In genomic region chr19:7382903-7383865, GRCm38 (mm10) we compare ENCODE assay signal across 8 mouse cellular contexts. TPM values are rescaled to one million over a fixed set of nuclear protein-coding genes. Genes with fewer than 3 reads are reported as not detected.
DNase-seq lines count a peak whose midpoint lies in the region; ATAC-seq and TF ChIP-seq lines count a peak whose summit lies in the region.

TSS of gene Spindoc (minus strand) at chr19:7382994.

- peak; percentile 95 for DNase-seq in MEL (ENCODE audit: low read depth, low spot score)
- DNase-seq in cerebellum, adult 2 months: peak; percentile 98 to 100
- DNase-seq in forebrain, postnatal 0 days: peak; percentile 96
- DNase-seq in heart, postnatal 4 days: peak; percentile 100
- peak; percentile 95 to 98 for DNase-seq in layer of hippocampus, adult 8-10 months (ENCODE audit: low spot score in 2 of 2)
- peak; percentile 96 for DNase-seq in ovary, adult 18-20 months (ENCODE audit: low spot score)
- DNase-seq in thymus, postnatal 0 days (ENCODE audit: low spot score): peak; percentile 91

- peak; percentile 97 for ATAC-seq in forebrain, postnatal 0 days
- peak; percentile 99 for ATAC-seq in lung, embryonic 15.5 days (ENCODE audit: borderline replicate concordance, extremely low read depth, low FRiP score, low TSS enrichment)

- peak within 1 kb of the TSS; percentile 34 for H3K27ac ChIP-seq in MEL (ENCODE audit: control insufficient read depth, low read depth, low read length)
- H3K27ac ChIP-seq in cerebellum, adult 2 months (ENCODE audit: insufficient read depth, low read length): peak within 1 kb of the TSS; percentile 85
- peak within 1 kb of the TSS; percentile 87 for H3K27ac ChIP-seq in forebrain, postnatal 0 days (ENCODE audit: low read depth, low read length)
- peak within 1 kb of the TSS; percentile 91 for H3K27ac ChIP-seq in lung, embryonic 15.5 days

- H3K4me3 ChIP-seq in MEL (ENCODE audit: control insufficient read depth in 1 of 2, insufficient read depth in 1 of 2, low read depth in 2 of 2, low read length in 2 of 2): peak within 1 kb of the TSS; percentile 90 to 97
- H3K4me3 ChIP-seq in cerebellum, adult 2 months (replicated peaks; ENCODE audit: insufficient read depth, low read depth, low read length): peak within 1 kb of the TSS; percentile 93
- H3K4me3 ChIP-seq in forebrain, postnatal 0 days (ENCODE audit: low read depth, low read length): peak within 1 kb of the TSS; percentile 98
- peak within 1 kb of the TSS; percentile 71 for H3K4me3 ChIP-seq in lung, embryonic 15.5 days

- no peaks in the 10 kb centered on the region for H3K9me3 ChIP-seq in MEL (replicated peaks; ENCODE audit: insufficient read depth, low read length)
- 0 out of 2 replicates have a peak, but pooled peaks cover 4% of the 10 kb centered on the region for H3K9me3 ChIP-seq in forebrain, postnatal 0 days (ENCODE audit: low read length)
- no peaks in the 10 kb centered on the region for H3K9me3 ChIP-seq in lung, embryonic 15.5 days

- no peak for TF ChIP-seq EP300 in MEL (IDR thresholded peaks at IDR 0.05; ENCODE audit: low read depth in 1 of 2, low read length in 2 of 2)

- H3K27me3 ChIP-seq in MEL (ENCODE audit: control insufficient read depth in 1 of 2, insufficient read depth in 2 of 2, low read length in 2 of 2): no peaks in the 10 kb centered on the region
- H3K27me3 ChIP-seq in cerebellum, adult 2 months (ENCODE audit: control insufficient read depth, insufficient read depth, low read length): no peaks in the 10 kb centered on the region
- H3K27me3 ChIP-seq in forebrain, postnatal 0 days (ENCODE audit: insufficient read depth, low read length): no peaks in the 10 kb centered on the region
- H3K27me3 ChIP-seq in lung, embryonic 15.5 days: no peaks in the 10 kb centered on the region

- H3K9ac ChIP-seq in MEL (ENCODE audit: control insufficient read depth, low read depth, low read length, poor library complexity, severe bottlenecking): peak within 1 kb of the TSS; percentile 87
- H3K9ac ChIP-seq in forebrain, postnatal 0 days: peak within 1 kb of the TSS; percentile 93
- H3K9ac ChIP-seq in lung, embryonic 15.5 days: peak within 1 kb of the TSS; percentile 86

- peak within 1 kb of the TSS; percentile 77 for H3K4me2 ChIP-seq in forebrain, postnatal 0 days (ENCODE audit: low read depth)
- peak within 1 kb of the TSS; percentile 84 for H3K4me2 ChIP-seq in lung, embryonic 15.5 days

- H3K79me2 ChIP-seq in MEL (ENCODE audit: control insufficient read depth, insufficient read depth, low read length, poor library complexity): peaks cover 17% of the 10 kb centered on the region

- peaks cover 0 to 18% of the 10 kb centered on the region in 2 experiments; a peak in 2 of 4 replicates for H3K36me3 ChIP-seq in MEL (ENCODE audit: control insufficient read depth in 1 of 2, insufficient read depth in 2 of 2, low read length in 2 of 2)
- no peaks in the 10 kb centered on the region for H3K36me3 ChIP-seq in forebrain, postnatal 0 days (ENCODE audit: insufficient read depth)
- H3K36me3 ChIP-seq in lung, embryonic 15.5 days: no peaks in the 10 kb centered on the region

- no peak for TF ChIP-seq RAD21 in MEL (IDR thresholded peaks at IDR 0.05; ENCODE audit: low read depth, low read length)

- WGBS in cerebellum, adult 2 months: under 1% methylated on average over 52 of the region's 52 CpGs
- 1% methylated on average over 52 of the region's 52 CpGs for WGBS in forebrain, postnatal 0 days
- 1% methylated on average over 48 of the region's 52 CpGs for WGBS in lung, embryonic 15.5 days

- peak; percentile 74 to 87 for TF ChIP-seq POLR2A in MEL (IDR thresholded peaks at IDR 0.05; ENCODE audit: control insufficient read depth in 1 of 2, insufficient read depth in 1 of 2, low read depth in 1 of 2, low read length in 2 of 2, poor library complexity in 1 of 2)
- TF ChIP-seq POLR2A in cerebellum, adult 2 months (IDR thresholded peaks at IDR 0.05; ENCODE audit: borderline replicate concordance, insufficient read depth, low read length): peak; percentile 50; the same call in 1 of the 2 replicates

- TF ChIP-seq CTCF in MEL (IDR thresholded peaks at IDR 0.05 in 2 of 3, conservative IDR thresholded peaks at IDR 0.05 in 1 of 3; ENCODE audit: control insufficient read depth in 1 of 3, insufficient read depth in 1 of 3, low read depth in 2 of 3, low read length in 3 of 3, poor library complexity in 1 of 3, severe bottlenecking in 1 of 3): no peak
- no peak for TF ChIP-seq CTCF in cerebellum, adult 2 months (IDR thresholded peaks at IDR 0.05; ENCODE audit: borderline replicate concordance, insufficient read depth, low read depth, low read length)
- no peak for TF ChIP-seq CTCF in forebrain, postnatal 0 days (IDR thresholded peaks at IDR 0.05; ENCODE audit: low read depth)

- peaks cover 4 to 6% of the 10 kb centered on the region in 2 experiments for H3K4me1 ChIP-seq in MEL (ENCODE audit: control insufficient read depth in 1 of 2, insufficient read depth in 2 of 2, low read length in 2 of 2)
- H3K4me1 ChIP-seq in cerebellum, adult 2 months (ENCODE audit: control insufficient read depth, insufficient read depth, low read length): no peaks in the 10 kb centered on the region; the same call in 1 of the 2 replicates
- H3K4me1 ChIP-seq in forebrain, postnatal 0 days (ENCODE audit: insufficient read depth): peaks cover 21% of the 10 kb centered on the region
- peaks cover 25% of the 10 kb centered on the region for H3K4me1 ChIP-seq in lung, embryonic 15.5 days

TF ChIP-seq in MEL, 35 proteins besides CTCF, POLR2A, EP300 and RAD21 (continues in another document):
- TF ChIP-seq RCOR1 (IDR thresholded peaks at IDR 0.05; ENCODE audit: low read depth, low read length): no peak
- no peak for TF ChIP-seq CHD2 (IDR thresholded peaks at IDR 0.05; ENCODE audit: low read length)
- no peak for TF ChIP-seq ZNF384 (IDR thresholded peaks at IDR 0.05; ENCODE audit: low read depth, low read length)
- peak; percentile 91 for TF ChIP-seq TBP (IDR thresholded peaks at IDR 0.05; ENCODE audit: low read depth, low read length)
- no peak for TF ChIP-seq UBTF (IDR thresholded peaks at IDR 0.05; ENCODE audit: borderline replicate concordance, insufficient read depth, low read depth, low read length)
- no peak for TF ChIP-seq JUND (IDR thresholded peaks at IDR 0.05; ENCODE audit: low read depth, low read length)
- TF ChIP-seq MAX (IDR thresholded peaks at IDR 0.05; ENCODE audit: low read length): no peak
- no peak for TF ChIP-seq MYC (IDR thresholded peaks at IDR 0.05; ENCODE audit: low read depth, low read length)
- TF ChIP-seq SMC3 (IDR thresholded peaks at IDR 0.05; ENCODE audit: low read depth, low read length): no peak
- TF ChIP-seq ZKSCAN1 (IDR thresholded peaks at IDR 0.05; ENCODE audit: low read depth, low read length): no peak
- TF ChIP-seq ZC3H11A (IDR thresholded peaks at IDR 0.05; ENCODE audit: low read depth, low read length): no peak
- no peak for TF ChIP-seq MEF2A (IDR thresholded peaks at IDR 0.05; ENCODE audit: extremely low read depth, insufficient replicate concordance, low read depth, low read length, poor library complexity, severe bottlenecking)
- no peak for TF ChIP-seq E2F4 (IDR thresholded peaks at IDR 0.05; ENCODE audit: borderline replicate concordance, low read depth, low read length)
- peak; percentile 49; the same call in 1 of the 2 replicates for TF ChIP-seq MXI1 (IDR thresholded peaks at IDR 0.05; ENCODE audit: low read depth, low read length)
- TF ChIP-seq ETS1 (IDR thresholded peaks at IDR 0.05; ENCODE audit: low read depth, low read length): 0 out of 2 replicates have a peak, but pooled peaks have one; percentile 6
- peak; percentile 32; the same call in 1 of the 2 replicates for TF ChIP-seq BHLHE40 (IDR thresholded peaks at IDR 0.05; ENCODE audit: borderline replicate concordance, low read depth, low read length)
- TF ChIP-seq MYB (IDR thresholded peaks at IDR 0.05; ENCODE audit: low read depth, low read length): no peak
- TF ChIP-seq NELFE (IDR thresholded peaks at IDR 0.05; ENCODE audit: low read depth, low read length): peak; percentile 82
- peak; percentile 90 for TF ChIP-seq USF1 (IDR thresholded peaks at IDR 0.05; ENCODE audit: low read depth, low read length)
- TF ChIP-seq HCFC1 (IDR thresholded peaks at IDR 0.05; ENCODE audit: low read depth, low read length): 0 out of 2 replicates have a peak, but pooled peaks have one; percentile 28
- no peak for TF ChIP-seq ELF1 (IDR thresholded peaks at IDR 0.05; ENCODE audit: low read depth, low read length)
- TF ChIP-seq ZMIZ1 (IDR thresholded peaks at IDR 0.05; ENCODE audit: low read depth, low read length): peak; percentile 85
- no peak for TF ChIP-seq POLR2AphosphoS5 (IDR thresholded peaks at IDR 0.05; ENCODE audit: borderline replicate concordance, low read depth, low read length)
- 0 out of 2 replicates have a peak, but pooled peaks have one; percentile 37 for TF ChIP-seq TCF12 (IDR thresholded peaks at IDR 0.05; ENCODE audit: low read depth, low read length)
- no peak for TF ChIP-seq CHD1 (IDR thresholded peaks at IDR 0.05; ENCODE audit: low read depth, low read length)
- 0 out of 4 replicates have a peak, but pooled peaks of 1 of the 2 experiments have one; percentile 24 for TF ChIP-seq USF2 (IDR thresholded peaks at IDR 0.05; ENCODE audit: borderline replicate concordance in 1 of 2, insufficient read depth in 1 of 2, low read depth in 1 of 2, low read length in 2 of 2)
- TF ChIP-seq SIN3A (IDR thresholded peaks at IDR 0.05; ENCODE audit: low read length): no peak; the same call in 1 of the 2 replicates
- TF ChIP-seq GABPA (IDR thresholded peaks at IDR 0.05; ENCODE audit: low read depth, low read length): no peak
- TF ChIP-seq POLR2AphosphoS2 (IDR thresholded peaks at IDR 0.05; ENCODE audit: low read length): peak; percentile 62; the same call in 1 of the 2 replicates
- TF ChIP-seq MAZ (IDR thresholded peaks at IDR 0.05; ENCODE audit: low read depth, low read length): peak; percentile 19; the same call in 1 of the 2 replicates
- no peak for TF ChIP-seq TAL1 (IDR thresholded peaks at IDR 0.05; ENCODE audit: low read length)

RNA-seq across cellular contexts. Expression of gene Spindoc, which starts in this region (rescaled TPM):
- 12.8 and 13.0 TPM in 2 replicates for total RNA-seq in MEL (2012; rRNA removed)
- polyA plus RNA-seq in MEL (2012; ENCODE audit: insufficient read depth in 1 of 2, insufficient read length in 2 of 2, low read depth in 1 of 2, low replicate concordance in 2 of 2, missing spikeins in 1 of 2): 10 to 100 TPM in 1 of 2 experiments, not detected in 1; 54.1 TPM
- polyA plus RNA-seq in cerebellum, adult 2 months (2012; rRNA removed): 18.5 and 19.0 TPM in 2 replicates
- total RNA-seq in forebrain, postnatal 0 days (2014; rRNA removed): 43.2 and 48.9 TPM in 2 replicates
- 16.4 and 20.8 TPM in 2 replicates for polyA plus RNA-seq in forebrain, postnatal 0 days (2015; fragmentation: Nextera tagmentation; extraction: Ambion mirVana)
- 10 to 100 TPM; 29.4 to 30.8 TPM for total RNA-seq in heart, postnatal 4 days (2021)
- total RNA-seq in layer of hippocampus, adult 8-10 months (2022): 10 to 100 TPM; 31.8 to 36.3 (median 33.9) TPM
- polyA plus RNA-seq in lung, embryonic 15.5 days (2015; fragmentation: Nextera tagmentation; extraction: Ambion mirVana): 27.9 and 28.3 TPM in 2 replicates
- polyA plus RNA-seq in thymus, postnatal 0 days (2015; fragmentation: Nextera tagmentation; extraction: Ambion mirVana): 28.6 and 35.2 TPM in 2 replicates

Comparison
In these comparisons a context has a peak if more than half of its experiments do, and no peak if none do; other contexts are left out.
1. Peak in every context shown above with its lines: DNase-seq, ATAC-seq, H3K4me3 ChIP-seq and H3K27ac ChIP-seq.
2. H3K27ac ChIP-seq: peak in every context shown above with its lines; median percentile 91 in lung, embryonic 15.5 days; 87 in forebrain, postnatal 0 days; 85 in cerebellum, adult 2 months; 34 in MEL.